Mouse (Mus musculus) lung, postnatal 36 days (tissue): Measurements from ENCODE around the gene 6030445D17Rik.

Experiments
- DNase-seq: peaks from one replicate; pipeline ENCODE4 v3.0.0; 2022; ENCODE audit warnings: mixed read lengths

6030445D17Rik gene

DNA sequence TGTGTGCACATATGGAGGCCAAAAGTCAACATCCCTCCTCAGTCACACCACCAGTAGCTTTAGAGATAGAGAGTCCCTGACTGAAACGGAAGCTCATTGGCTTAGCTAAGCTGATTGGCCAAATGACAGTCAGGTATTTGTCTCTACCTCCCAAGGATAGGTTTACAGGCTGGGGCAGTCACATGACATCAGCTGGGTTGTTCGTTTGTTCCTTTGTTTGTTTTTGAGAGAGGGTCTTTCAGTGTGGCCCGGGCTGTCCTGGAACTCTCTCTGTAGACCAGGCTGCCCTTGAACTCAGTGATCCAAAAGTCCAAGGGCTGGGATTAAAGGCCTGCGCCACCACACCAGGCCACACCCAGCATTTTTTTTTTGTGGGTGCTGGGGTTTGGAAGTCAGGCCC lies 844 bp upstream of the 6030445D17Rik start:
- no peak for DNase-seq

DNA sequence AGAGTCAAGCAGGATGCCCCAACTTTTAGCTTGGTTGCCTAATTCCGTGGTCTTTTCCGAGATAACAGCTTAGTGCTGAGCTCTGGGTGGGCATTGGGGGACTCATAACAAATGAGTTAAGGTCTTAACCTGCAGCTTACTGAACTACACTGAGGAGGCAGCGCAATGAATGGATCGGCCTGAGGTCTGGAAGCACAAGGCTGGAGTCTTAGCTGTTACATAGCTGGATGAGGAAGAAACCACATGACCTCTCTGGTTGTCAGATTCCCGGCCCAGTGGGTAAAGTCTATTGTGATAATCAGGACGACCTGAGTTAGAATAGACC lies 327 bp upstream of the 6030445D17Rik start:
- no peak for DNase-seq

DNA sequence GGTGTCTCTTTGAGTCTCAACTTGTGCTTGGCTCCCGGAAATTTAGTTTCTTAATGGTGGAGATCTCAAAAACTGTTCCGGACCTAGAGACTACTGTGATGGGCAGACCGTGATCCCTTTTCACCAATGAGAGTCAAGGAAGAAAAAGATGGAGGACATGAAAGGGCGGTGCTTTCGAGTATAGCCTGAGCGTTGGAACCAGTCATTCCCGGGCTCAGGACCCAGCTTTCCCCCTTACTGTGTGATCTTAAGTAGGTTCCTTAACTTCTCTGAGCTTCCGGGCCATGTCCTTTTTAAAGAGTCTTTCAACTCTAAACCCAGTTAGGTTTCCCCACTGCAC lies 759 bp downstream of the 6030445D17Rik start:
- DNase-seq = peak; percentile 63

DNA sequence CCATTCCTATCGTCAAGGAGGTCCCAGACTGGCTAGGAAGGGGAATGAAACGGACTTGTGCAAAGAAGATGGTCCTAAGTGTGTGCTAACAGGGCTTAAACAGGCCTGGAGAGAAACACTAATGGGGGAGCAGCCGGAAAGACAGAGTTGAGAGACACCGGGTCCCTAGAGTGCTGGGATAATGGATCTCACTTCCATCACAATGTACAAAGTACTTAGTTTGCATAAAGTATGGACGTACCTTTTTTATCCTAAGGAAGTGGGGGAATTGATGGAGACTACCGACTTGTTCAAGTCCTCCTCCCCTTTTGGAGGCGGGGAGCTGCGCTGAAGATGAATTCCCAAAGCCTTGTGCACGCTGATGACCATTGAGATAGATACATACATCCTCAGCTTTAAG lies 1.4 kb downstream of the 6030445D17Rik start:
- DNase-seq = no peak

DNA sequence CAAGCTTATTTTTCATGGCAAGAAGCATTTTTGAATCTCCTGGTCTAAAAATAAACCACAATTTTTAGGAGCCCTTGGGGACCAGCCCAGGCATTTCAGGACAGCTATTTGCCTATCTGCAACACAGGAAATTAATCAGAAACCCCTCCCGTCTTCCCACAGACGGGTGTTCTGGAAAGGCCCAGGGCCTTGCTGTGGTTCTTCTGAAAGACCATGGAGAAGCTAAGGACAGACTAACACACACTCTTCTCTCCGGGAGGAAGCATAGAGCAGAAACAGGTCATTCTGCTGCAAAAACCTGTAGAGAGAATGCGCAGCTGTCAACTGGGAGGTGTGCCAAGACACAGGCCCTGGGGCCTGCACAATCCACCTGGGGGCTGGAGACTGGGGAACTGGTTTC lies 4.2 kb downstream of the 6030445D17Rik start:
- no peak for DNase-seq

DNA sequence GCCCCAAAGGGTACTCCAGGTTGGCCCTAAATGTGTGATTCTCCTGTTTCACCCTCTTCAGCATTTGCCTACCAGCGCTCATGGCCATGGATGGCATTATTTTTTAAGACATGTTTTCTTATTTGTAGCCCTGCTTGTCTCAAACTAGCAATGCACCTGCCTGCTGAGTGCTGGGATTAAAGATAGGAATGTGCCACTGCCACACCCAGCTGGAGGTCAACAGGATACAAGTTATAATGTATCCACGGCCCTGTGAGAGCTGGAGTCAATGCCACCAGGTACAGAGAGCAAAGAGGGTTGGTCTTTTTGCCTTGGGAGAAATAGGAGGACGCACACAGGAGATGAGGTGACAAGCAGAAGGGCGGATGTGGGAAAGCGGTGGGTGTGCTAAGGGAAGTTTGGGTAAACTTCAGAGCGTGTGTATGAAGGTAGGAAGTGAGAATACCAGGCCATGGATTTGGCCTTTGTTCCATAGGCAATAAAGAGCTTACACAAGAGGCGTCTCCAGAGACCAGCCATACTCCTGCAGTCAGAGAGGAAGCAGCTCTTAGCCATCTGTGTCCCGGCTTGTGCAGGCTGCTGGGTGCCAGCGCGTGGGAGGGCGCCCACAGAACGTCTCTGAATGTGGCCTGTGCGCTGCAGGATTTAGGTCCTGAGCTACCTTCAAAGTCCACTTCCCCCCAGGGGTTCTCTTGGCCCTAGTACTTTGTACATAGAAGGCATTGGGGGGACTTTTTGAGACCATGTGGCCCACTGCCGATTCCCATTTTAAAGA lies 6.7 kb downstream of the 6030445D17Rik start:
- DNase-seq = peak; percentile 71

DNA sequence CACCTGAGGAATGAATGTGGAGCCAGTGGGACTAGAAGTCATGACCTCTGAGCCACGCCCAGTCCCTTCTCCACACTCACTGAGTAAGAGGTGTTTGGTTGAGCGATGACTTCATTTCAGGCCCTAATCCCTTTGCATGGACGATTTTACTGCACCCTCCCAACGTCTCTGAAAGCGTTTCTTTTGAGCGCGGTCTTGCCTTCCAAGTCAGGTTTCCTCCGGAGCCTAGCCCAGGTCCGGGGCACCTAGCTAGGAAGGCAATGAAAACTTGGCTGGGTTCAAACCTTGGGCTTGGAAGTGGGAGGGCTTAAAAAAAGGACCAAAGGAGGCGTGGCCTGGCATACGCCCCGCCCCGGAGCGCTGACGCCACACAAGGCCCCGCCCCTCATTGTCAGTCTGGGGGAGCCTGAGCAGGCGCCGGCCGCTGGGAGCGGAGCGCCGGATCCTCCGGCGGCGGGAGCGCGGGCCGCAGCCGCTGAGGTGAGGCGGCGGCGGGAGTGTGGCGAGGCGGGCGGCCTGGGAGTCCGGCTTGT lies 7.4 kb downstream of the 6030445D17Rik start, which contains the start of gene Luzp1:
TSS of gene Luzp1 (plus strand) at position 391 of the 533 bp plus-strand sequence.
- peak; percentile 96 for DNase-seq

DNA sequence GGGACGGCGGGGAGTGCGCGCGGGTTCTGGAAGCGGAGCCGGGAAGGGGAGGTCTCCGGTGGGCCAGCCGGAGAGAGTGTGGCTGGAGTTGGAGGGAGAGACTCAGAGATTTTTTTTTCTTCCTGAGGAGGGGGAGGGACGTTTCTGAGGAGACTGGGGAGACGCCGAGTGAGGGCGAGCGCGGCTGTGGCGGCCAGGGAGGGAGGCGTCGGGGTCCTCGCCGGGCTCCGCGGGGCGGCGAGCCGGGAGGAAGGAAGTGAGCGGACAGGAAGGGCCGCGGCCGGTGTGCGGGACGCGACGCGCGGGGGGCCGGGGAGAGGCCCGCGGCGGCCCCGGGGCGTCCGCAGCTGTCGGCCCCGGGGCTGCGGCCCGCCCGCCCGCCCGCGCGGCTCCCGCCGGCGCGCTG lies 7.9 kb downstream of the 6030445D17Rik start:
- DNase-seq = peak; percentile 66

DNA sequence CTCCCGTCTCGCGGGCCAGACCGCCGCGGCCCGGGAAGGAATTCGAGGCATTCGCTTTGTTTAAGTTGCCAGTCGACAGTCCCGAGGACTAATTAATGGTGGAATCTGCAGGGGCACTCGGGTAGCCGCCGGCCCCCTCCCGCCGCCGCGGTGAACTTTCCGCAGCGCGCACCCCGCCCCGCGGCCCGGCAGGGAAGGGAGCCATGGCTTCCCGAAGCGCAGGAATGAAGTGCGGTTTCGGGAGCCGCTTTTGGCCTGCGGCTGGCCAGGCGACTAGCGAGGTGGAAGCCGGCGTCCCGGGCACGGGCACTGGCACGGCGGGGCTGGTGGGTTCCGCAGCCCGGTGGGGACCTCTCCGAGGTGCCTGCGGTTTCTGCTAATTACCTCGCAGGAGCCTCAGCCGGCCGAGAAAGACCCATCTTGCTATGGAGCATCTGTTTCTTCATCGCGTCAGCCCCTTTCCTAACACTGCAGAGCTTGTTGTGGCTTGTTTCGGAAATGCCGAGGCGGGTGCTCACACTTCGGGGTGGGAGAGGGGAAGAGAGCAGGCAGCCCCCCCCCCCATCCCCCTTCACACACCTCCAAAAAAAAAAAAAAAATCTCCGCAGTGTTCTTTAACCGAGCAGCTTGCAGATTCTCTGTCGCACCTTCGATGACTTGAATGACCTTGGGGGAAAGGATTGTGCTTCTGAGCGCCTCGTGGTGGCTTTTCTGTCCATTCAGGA lies 8.5 kb downstream of the 6030445D17Rik start:
- peak; percentile 50 for DNase-seq

DNA sequence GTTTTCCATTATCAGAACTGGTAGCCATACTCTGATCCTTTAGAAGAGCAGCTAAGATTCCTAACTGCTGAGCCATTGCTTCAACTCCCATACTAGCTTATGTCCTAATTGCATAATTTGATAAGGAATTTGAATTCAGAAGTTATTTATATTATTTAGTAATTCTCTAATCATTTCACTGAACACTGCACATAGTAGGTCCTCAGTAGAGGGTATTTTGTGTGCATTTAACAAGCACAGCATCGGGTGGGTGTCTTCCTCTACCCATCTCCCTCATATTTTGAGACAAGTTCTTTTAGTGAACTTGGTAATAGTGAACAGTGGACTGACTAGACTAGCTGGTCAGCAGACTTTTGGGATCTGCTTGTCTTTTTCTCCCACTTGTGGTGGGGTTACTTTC lies 14.6 kb downstream of the 6030445D17Rik start:
- no peak for DNase-seq

DNA sequence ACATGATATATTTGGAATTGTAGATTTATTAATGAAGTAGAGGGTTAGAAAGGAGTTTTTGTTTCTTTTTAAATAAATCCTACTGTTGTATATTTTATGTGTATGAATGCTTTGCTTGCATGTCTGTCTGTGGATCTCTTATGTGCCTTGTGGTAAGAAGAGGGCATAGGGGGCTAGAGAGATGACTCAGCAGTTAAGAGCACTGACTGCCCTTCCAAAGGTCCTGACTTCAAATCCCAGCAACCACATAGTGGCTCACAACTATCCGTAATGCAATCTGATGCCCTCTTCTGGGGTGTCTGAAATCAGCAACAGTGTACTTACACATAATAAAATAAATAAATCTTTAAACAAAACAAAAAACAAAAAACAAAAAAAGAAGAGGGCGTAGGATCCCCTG lies 24.5 kb downstream of the 6030445D17Rik start:
- no peak for DNase-seq

DNA sequence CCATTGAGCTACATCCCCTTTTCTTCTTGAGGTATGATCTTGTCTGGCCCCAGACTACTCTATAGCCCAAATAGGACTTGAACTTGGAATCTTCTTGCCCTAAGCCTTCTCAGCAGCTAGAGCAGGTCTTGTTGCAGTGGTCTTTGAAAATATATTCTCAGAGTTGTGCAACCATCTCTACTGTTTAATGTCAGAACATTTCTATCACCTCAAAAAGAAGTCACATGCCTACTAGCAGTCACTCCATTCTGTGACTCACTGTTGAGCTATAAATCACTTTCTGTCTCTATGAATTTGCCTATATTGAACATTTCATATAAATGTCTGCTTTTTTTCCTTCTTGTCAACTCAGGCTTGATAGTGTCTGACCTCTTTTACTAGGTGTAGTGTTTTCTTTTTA lies 33.9 kb downstream of the 6030445D17Rik start:
- no peak for DNase-seq

DNA sequence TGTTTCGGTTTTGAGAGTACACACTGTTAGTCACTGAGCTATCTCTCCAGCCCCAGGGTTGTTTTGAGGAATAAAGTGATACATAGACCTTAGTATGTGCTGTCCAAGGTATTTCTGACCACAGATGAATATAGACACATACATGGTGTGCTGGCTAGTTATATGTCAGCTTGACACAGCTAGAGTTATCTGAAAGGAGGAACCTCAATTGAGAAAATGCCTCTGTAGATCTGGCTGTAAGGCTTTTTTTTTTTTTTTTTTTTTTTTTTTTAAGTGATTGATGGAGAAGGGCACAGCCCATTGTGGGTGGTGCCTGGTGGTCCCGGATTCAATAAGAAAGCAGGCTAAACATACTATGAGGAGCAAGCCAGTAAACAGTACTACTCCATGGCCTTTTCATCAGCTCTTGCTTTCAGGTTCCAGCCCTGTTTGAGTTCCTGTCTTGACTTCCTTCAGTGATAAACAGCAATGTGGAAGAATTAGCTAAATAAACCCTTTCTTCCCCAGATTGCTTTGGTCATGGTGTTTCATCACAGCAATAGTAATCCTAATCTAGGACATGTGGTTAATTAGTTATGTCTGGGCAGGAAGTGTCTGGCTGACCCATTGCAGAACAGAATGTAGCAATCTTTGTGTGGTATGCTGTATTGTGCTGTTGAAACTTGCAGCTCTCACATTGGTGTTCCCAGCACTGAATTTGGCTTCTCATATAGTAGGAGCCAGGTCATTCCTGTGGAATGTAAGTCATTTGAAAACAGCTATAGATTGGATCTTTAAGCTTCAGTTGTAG lies 43.6 kb downstream of the 6030445D17Rik start:
- DNase-seq = peak; percentile 59

DNA sequence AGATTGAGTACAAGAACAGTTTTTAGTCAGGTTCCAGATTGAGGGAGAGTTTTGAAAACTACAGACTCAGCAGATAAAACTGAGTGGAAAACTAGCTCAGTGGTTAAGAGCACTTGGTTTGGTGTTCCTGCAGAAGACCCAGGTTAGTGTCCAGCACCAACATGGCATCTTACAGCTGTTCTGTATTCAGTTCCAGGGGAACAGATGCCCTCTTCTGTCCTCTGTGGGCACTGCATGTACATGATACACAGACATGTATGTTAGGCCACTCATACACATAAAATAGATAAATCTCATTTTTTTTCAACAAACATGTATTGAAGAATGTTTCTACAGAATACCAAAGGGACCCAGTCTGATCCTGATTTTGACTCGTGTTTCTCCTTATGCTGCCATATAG lies 47.8 kb downstream of the 6030445D17Rik start:
- peak; percentile 79 for DNase-seq

DNA sequence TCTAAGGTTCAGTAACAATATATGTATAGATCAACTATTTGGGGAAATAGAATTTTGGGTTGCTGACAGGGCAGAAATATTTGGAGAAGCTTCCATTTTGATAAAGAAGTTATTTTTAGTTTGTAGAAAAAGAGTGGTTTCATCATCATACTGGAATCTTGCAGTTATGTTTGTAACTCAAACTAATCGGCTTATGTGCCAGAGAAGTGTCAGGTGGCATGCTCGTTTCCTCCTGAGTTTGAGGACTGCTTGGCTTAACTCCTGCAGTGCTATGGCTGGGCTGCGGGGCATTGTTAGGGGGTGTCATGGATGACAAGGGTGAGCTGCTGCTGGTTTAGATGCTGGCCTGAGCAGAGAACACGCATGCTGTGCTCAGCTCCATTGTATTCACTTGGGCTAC lies 49.7 kb downstream of the 6030445D17Rik start:
- peak; percentile 41 for DNase-seq

DNA sequence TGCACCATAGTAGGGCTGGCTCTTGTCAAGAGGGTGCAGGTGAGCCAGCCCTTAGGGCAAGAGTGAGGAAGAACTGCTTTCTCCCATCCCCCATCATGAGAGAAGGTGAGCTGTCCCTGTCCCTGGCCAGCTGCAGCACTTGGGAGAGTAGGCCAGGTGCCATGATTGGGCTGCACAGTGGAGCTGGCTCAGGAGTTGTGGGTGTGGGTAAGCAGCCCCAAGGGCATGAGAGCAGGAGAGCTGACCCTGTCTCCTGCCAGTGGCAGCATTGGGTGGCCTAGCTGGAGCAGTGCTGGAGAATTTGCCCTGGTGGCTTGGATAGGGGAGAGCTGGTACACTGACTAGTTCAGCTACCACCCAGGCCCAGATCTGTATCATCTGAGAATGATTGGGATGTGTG lies 50.9 kb downstream of the 6030445D17Rik start:
- no peak for DNase-seq
